Mouse (Mus musculus) myocyte (in vitro differentiated cells): ENCODE results near the gene Rrad.

ENCODE experiments used
- CEBPB ChIP-seq: IDR thresholded peaks from 2 replicates; pipeline ENCODE4 v1.6.1; 2011; ENCODE audit warnings: mild to moderate bottlenecking, moderate library complexity; ENCODE audit not compliant: poor library complexity, insufficient read depth, severe bottlenecking
- E2F4 ChIP-seq: IDR thresholded peaks from one replicate; pipeline ENCODE4 v1.6.1; 2011; ENCODE audit warnings: mild to moderate bottlenecking, control low read depth, moderate library complexity; ENCODE audit not compliant: insufficient read depth
- MAX ChIP-seq: IDR thresholded peaks from one replicate; pipeline ENCODE4 v1.6.1; 2011; ENCODE audit warnings: low read depth, mild to moderate bottlenecking, control low read depth
- MYOG ChIP-seq, 3 experiments: IDR thresholded peaks; one replicate each; pipeline ENCODE4 v1.6.1; 2011; ENCODE audit warnings: control low read depth in 2 of 3, low read depth in 2 of 3, mild to moderate bottlenecking in 2 of 3; ENCODE audit not compliant: insufficient read length in 2 of 3, control insufficient read depth in 1 of 3, insufficient read depth in 1 of 3
- POLR2A ChIP-seq: IDR thresholded peaks from one replicate; pipeline ENCODE4 v1.6.1; 2011; ENCODE audit warnings: low read depth, mild to moderate bottlenecking, control low read depth, moderate library complexity; ENCODE audit not compliant: insufficient read length
- POLR2AphosphoS2 ChIP-seq: IDR thresholded peaks from one replicate; pipeline ENCODE4 v1.6.1; 2011; ENCODE audit warnings: low read depth, control low read depth; ENCODE audit not compliant: insufficient read length
- SRF ChIP-seq: IDR thresholded peaks from one replicate; pipeline ENCODE4 v1.6.1; 2011; ENCODE audit warnings: low read depth; ENCODE audit not compliant: control insufficient read depth, insufficient read length
- TCF12 ChIP-seq: IDR thresholded peaks from one replicate; pipeline ENCODE4 v1.6.1; 2011; ENCODE audit warnings: mild to moderate bottlenecking, control low read depth; ENCODE audit not compliant: poor library complexity, insufficient read depth, severe bottlenecking
- USF1 ChIP-seq: IDR thresholded peaks from one replicate; pipeline ENCODE4 v1.6.1; 2011; ENCODE audit warnings: low read depth, mild to moderate bottlenecking, control low read depth, moderate library complexity

- TF ChIP-seq POLR2A (no peak), USF1 (no peak), MAX (no peak), POLR2AphosphoS2 (no peak), TCF12 (no peak), SRF (no peak), CEBPB (no peak), E2F4 (no peak), MYOG (IDR thresholded peaks at IDR 0.05; ENCODE audit: control insufficient read depth in 1 of 3, insufficient read depth in 1 of 3, insufficient read length in 2 of 3, low read depth in 2 of 3) (no peak)
Observed at GRCm38 (mm10) chr8:104654984-104655383, 23.9 kb upstream of the Rrad start.
